Mouse (Mus musculus) left cerebral cortex, adult 9 months (tissue): Measurements from ENCODE around the gene Npb.
"Not testable (repeated sequence)": the region's sequence is repeated elsewhere in the genome, so short reads cannot be mapped to it uniquely, and the experiment has no call there.

Experiments used
- DNase-seq, 2 experiments: peaks; one replicate each; pipeline ENCODE4 v3.0.0; 2022; ENCODE audit warnings: low spot score in 2 of 2

Npb gene

GRCm38 (mm10) chr11:120608241-120609034, at the start of gene Npb:
Gene Npb, plus strand, starts transcription at chr11:120608477.
- DNase-seq, result no peak

DNA sequence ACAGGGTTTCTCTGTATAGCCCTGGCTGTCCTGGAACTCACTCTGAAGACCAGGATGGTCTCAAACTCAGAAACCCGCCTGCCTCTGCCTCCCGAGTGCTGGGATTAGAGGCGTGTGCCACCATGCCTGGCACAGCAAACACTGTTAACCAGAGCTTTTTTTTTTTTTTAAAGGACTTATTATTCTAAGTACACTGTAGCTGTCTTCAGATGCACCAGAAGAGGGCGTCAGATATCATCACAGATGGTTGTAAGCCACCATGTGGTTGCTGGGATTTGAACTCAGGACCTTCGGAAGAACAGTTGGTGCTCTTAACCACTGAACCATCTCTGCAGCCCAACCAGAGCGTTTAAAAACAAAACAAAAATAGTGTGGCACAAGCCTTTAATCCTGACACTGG, 49.4 kb upstream of the Npb start:
- not testable (repeated sequence) for DNase-seq

DNA sequence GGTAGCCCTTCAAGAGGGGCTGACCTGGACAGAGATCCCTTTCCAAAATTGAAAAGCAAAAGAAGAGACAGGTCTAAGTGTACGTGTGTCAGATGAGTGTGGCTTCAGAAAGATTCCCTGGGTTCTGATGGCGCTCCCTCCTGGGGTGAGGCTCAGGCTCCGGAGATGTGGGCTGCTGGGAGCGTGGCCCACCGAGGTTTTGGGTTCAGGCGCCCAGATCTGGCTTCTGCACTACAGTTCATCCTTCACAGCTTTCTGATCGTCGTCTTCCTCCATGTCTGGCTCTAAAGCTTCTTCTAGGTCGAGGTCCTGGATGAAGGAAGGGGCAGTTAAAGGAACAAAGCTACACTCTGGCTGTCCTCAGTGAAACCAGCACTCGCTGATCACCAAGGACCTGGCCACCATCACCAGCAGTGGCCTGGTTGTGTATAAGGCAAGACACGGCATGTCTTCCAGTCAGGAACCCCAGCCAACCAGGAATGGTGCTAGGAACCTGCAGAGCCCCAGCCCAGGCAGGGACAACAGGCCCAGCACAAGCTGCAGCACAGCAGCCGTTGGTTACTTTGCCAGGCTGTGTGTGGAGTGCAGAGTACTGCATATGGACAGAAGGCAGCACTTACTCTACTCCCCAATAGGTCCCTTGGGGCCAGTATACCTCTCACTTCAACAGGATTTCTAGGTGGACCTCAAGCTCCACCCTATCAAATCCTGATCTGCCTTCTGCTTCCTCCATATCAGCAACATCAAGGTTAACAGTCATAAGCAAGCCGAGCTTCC, 47.1 kb upstream of the Npb start:
- DNase-seq, result no peak

DNA sequence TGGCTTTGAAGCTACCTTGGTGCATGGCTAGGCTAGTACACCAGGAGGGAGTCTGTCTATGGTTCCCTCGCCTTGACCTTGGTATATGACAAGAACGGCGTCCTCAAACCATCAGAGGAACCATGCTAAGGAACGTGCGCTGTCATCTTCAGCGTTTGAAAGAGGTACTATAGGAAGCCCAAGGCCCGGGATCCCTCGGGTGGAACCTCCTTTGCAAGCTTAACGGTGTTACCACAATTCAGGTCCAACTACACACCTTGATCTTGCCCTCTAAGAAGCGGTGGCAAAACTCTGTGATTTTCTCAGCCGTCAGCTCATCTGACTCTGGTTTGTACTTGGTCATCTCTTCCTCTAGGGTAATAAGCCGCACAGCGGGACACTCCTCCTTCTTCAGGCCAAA, 45.3 kb upstream of the Npb start:
- no peak for DNase-seq

DNA sequence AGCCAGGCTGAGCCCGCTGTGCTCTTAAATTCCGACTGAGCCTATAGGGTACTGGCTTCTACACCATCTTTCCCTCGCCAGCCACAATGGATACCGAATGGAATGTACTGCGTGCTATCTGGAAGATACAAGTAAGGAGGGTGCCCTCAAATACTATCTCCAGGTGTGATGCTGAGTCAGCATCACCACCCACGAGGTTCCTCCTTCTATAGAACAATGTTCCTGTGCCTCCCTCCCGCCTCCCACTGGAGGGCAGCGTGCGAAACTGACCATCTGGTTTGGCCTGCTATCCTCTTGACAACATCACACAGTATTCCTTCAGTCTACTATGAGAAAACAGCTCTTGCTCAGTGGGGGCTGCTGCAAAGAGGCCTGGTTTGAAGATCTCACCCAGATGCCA, 43.2 kb upstream of the Npb start:
- no peak for DNase-seq

DNA sequence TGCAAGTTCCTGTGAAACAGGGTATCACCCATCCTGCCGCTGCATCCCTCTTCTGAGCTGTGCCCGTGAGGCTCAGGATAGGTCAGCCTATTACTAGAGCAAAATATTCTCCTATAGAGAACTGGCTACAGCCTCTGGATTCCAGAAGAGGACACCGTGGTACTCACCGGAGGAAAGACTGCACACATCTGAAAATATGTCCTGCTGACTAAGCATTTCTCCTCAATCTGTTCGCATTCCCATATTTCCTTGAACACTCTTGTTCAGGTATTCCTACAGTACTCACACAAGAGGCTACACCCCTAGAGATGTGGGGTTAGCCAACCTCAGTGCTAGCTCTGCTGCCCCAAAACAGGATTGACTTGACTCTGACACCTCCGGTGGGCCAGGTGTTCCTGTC, 40.0 kb upstream of the Npb start:
- no peak for DNase-seq

- DNase-seq, result no peak
Observed at GRCm38 (mm10) chr11:120571122-120571521, 37.2 kb upstream of the Npb start.

DNA sequence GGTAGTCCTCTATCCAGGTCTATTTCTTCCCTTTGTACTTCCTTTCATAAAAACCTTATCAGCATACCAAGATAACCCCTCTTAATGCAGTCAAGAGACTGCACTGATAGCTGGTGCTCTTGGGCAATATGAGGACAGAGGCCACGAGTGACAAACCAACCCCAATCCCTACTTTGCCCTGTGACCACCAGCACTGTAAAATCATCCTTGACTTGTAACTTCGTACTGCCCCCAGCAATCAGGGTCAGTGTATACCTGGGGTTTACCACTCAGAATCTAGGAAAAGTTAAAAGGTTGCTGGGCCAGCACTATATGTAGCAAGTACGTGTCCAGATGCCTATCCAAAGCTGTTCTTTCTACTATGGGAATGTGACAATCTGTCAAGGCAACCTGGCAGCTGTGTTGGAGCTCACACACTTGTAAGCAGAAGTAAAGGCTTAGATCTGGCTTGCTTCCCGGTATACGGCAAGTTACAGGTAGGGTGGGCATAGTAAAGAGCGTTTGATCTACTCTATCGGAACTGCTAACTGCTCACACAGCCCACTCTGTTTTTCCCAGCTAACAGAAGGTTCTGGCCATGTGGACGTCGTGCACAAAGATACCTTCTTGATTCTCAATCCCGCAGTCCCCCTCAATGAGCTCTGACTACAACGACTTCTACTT, 36.4 kb upstream of the Npb start:
- no peak for DNase-seq

DNA sequence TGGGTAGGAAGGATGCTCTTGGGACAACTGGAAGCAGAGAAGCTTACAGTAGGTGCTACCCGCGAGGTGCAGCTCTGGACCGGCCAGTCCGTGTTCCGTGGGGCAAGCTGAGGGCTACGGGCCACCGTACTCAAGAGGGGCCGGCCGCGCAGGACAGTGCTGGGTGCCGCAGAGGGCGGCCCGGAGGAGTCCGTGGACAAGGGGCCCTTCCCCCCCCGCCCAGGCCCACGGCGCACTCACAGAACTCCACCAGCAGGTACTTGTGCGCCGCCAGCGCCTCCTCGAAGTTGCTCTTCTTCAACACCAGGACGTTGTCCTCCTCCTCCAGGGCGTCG, 35.9 kb upstream of the Npb start:
- no peak for DNase-seq

DNA sequence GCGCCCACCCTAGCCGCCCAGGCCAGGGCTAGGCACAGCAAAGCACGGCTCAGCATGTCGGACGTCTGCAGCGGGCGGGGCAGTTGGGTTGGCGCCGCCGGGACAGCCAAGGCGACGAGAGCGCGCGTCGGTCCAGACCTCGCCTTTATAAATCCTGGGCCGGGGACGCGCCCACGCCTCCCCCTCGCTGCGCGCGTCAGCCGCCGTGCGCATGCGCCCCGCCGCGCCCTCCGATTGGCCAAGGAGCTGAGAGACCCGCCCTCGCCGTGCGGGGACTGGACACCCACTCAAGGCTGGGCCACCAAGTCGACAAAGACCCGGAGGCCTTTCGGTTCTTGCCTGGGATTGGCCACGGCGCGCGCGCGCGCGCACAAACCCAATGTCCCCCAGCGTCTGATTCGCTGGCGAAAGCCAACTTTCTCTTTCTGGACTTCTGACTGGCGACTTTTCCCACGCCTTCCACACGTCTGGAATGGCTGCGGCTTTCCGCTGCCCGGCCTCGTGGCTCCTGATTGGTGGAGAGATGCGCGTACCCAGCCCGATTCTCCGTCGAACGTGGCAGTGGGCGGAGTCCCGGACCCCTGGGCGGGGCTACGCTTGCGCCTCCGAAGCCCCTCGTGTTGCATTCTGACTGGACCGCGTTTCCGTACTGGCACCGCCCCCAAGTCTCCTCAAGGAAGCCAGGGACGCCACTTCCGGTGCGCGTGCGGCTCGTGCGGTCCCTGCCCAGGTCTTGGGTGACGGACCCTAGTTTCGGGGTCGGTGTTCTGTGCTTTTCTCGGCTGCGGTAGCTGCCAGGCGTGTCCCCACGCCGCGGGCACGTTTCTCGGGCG, 35.3 kb upstream of the Npb start, which contains the start of gene P4hb:
TSS of gene P4hb (minus strand) at position 502 of the 833 bp plus-strand sequence.
- DNase-seq, result peak; percentile 100

DNA sequence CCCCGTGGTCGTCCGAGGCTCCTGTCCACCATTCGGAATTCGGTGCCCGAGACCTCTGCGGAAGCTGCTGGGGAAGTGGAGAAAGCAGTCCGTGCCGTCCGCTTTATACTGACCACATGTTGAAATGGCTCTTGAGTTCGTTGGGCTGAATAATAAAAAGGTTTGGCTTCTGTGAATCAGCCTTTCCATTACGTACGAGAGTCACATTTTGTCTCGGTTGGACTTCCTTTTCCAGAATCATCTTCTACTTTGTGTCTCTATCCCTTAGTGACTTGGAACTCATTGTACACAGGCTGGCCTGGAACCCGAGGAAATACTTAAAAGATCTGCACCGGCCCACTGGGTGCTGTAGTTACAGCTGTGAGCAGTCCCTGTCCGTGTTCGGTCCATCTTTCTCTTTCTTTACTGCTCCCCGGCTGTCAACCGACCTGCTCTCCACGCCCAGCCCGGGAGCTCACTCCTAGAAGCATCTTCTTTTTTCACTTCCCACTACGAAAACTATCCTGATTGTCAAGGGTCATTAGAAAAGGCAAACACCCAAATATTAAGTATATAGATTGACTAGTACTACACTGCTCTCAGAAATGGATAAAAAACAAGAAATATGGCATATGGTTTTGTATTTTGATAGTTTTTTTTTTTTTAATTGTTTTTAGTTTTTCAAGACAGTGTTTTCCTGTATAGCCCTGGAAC, 34.5 kb upstream of the Npb start:
- DNase-seq, result no peak

DNA sequence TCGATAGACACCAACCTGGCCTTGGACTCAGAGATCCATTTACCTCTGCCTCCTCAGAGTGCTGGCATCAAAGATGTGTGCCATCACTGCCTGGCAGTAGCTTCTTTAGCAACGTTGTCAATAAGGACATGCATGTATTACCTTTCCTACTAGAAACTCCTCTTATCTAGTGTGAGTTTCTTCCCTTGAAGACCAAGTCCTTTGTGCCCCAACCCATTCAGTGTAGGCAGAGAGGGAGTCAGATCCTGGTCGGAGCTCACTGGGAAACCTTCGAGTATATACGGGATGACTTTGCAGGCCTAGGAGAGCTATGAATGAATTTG, 34.0 kb upstream of the Npb start:
- DNase-seq, result no peak

DNA sequence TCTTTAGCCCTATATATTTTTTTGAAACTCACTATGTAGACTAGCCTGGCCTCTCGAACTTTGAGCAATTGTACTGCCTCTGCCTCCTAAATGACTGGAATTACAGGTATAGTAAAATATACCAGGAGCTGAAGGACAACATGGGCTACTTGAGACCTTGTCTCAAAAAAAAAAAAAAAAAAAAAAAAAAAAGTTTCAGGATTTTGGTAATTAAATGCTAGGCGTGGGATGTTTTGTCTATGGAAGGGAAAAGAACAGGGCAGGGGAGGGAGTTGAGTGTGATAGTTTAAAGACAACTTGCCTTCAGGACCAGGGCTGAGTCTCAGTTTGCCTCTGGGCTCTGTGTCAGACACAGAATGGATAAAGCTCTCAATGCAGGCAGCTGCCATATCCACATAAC, 33.2 kb upstream of the Npb start:
- no peak for DNase-seq

DNA sequence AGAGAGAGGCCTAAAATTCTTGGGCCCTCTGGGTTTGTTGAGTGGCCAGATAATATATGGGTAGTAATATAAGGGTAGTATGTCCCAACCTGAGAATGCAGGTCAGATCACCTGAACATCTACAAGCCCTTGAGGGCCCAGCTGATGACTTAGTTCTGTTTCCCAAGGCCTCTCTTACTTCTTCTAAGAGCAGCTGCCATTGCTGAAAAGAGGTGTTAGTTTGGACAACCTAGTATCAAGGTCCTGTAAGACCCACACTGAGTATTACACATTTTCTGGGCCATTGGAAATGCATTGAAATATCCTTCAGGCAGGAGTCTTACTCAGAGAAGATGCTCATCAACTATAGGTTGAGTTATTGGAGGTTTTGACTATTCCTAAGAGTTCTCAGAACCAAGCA, 32.3 kb upstream of the Npb start:
- DNase-seq, result no peak

GRCm38 (mm10) chr11:120576365-120576981, 31.8 kb upstream of the Npb start:
- no peak for DNase-seq

- no peak for DNase-seq
Observed at GRCm38 (mm10) chr11:120577211-120578023, 30.9 kb upstream of the Npb start.

- no peak for DNase-seq
Observed at GRCm38 (mm10) chr11:120578024-120578693, 30.1 kb upstream of the Npb start.

- no peak for DNase-seq
Observed at GRCm38 (mm10) chr11:120578694-120579243, 29.5 kb upstream of the Npb start.
